In the genomic region with DNA sequence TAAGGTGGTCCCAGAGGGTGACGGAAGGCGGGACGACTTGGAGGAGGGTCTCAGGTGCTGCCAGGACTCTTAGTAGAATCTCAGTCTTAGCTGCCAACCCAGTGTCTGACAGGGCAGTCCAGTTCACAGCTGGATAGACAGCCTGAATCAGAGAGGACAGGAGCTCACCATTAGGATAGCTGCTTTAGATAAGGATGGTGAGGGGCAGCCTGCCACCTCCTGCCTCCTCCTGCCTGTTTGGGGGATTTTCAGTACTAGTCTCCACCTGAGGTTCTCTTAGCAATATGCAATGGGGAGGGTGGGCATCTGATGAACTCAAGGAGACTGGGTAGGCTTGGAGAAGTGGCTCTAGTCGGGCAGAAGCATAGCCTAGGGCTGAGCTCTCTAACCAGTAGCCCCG, we compare ENCODE assay signal across 8 mouse cellular contexts. TPM values are rescaled to one million over a fixed set of nuclear protein-coding genes. Genes with fewer than 3 reads are reported as not detected.
DNase-seq lines count a peak whose midpoint lies in the region; ATAC-seq and TF ChIP-seq lines count a peak whose summit lies in the region.

No protein-coding gene starts in this region.

- TF ChIP-seq CTCF in bone marrow, adult 2 months (IDR thresholded peaks at IDR 0.05; ENCODE audit: control insufficient read depth, insufficient read depth, low read length) = no peak

- WGBS in heart, embryonic 15.5 days = 50% methylated on average over 5 of the region's 5 CpGs
- 53% methylated on average over 5 of the region's 5 CpGs for WGBS in bone marrow, adult 2 months
- WGBS in hindbrain, embryonic 11.5 days = 47% methylated on average over 5 of the region's 5 CpGs
- 44% methylated on average over 5 of the region's 5 CpGs for WGBS in midbrain, embryonic 12.5 days

- H3K27ac ChIP-seq in heart, embryonic 15.5 days = peak overlapping the region; percentile 99
- H3K27ac ChIP-seq in bone marrow, adult 2 months (ENCODE audit: control insufficient read depth, insufficient read depth, low read depth, low read length, poor library complexity) = peak overlapping the region; percentile 89
- H3K27ac ChIP-seq in hindbrain, embryonic 11.5 days (ENCODE audit: low read depth, low read length) = no peak overlapping the region
- H3K27ac ChIP-seq in midbrain, embryonic 12.5 days (replicated peaks) = no peak overlapping the region

- ATAC-seq in heart, embryonic 15.5 days (replicated peaks; ENCODE audit: insufficient number of reproducible peaks, insufficient read depth, low FRiP score, low read depth) = no peak
- peak; percentile 17; the same call in 1 of the 2 replicates for ATAC-seq in hindbrain, embryonic 11.5 days (ENCODE audit: low FRiP score)
- no peak for ATAC-seq in midbrain, embryonic 12.5 days (ENCODE audit: low FRiP score, low read depth)
- no peak for ATAC-seq in inflammation-experienced regulatory T-cells, adult 6 months

- peaks cover 21% of the 10 kb centered on the region; the same call in 1 of the 2 replicates for H3K36me3 ChIP-seq in heart, embryonic 15.5 days
- no peaks in the 10 kb centered on the region for H3K36me3 ChIP-seq in hindbrain, embryonic 11.5 days (ENCODE audit: control insufficient read depth, insufficient read depth, low read length)
- peaks cover 18% of the 10 kb centered on the region; the same call in 1 of the 2 replicates for H3K36me3 ChIP-seq in midbrain, embryonic 12.5 days

- no peaks in the 10 kb centered on the region for H3K27me3 ChIP-seq in heart, embryonic 15.5 days
- H3K27me3 ChIP-seq in hindbrain, embryonic 11.5 days (ENCODE audit: control insufficient read depth, insufficient read depth, low read length) = no peaks in the 10 kb centered on the region
- H3K27me3 ChIP-seq in midbrain, embryonic 12.5 days = peaks cover 13% of the 10 kb centered on the region

- peaks cover 73% of the 10 kb centered on the region for H3K4me1 ChIP-seq in heart, embryonic 15.5 days (replicated peaks)
- no peaks in the 10 kb centered on the region; the same call in 1 of the 2 replicates for H3K4me1 ChIP-seq in bone marrow, adult 2 months (ENCODE audit: control insufficient read depth, insufficient read depth, low read length)
- H3K4me1 ChIP-seq in hindbrain, embryonic 11.5 days (replicated peaks; ENCODE audit: control insufficient read depth, insufficient read depth, low read length) = peaks cover 14% of the 10 kb centered on the region; the same call in 1 of the 2 replicates
- H3K4me1 ChIP-seq in midbrain, embryonic 12.5 days = peaks cover 36% of the 10 kb centered on the region

- TF ChIP-seq POLR2A in bone marrow, adult 2 months (IDR thresholded peaks at IDR 0.05; ENCODE audit: borderline replicate concordance, control insufficient read depth, low read depth, low read length) = no peak

- peak overlapping the region; percentile 75 for H3K4me2 ChIP-seq in heart, embryonic 15.5 days
- H3K4me2 ChIP-seq in hindbrain, embryonic 11.5 days (replicated peaks; ENCODE audit: low read depth, low read length) = peak overlapping the region; percentile 74
- H3K4me2 ChIP-seq in midbrain, embryonic 12.5 days (replicated peaks) = peak overlapping the region; percentile 78

- no peak for DNase-seq in heart, adult 9 months (ENCODE audit: low spot score in 2 of 2)
- DNase-seq in hindbrain, embryonic 11.5 days (ENCODE audit: low spot score) = no peak
- DNase-seq in thymus, postnatal 25 days = no peak
- no peak for DNase-seq in kidney, postnatal 14 days

- peak overlapping the region; percentile 98 for H3K4me3 ChIP-seq in heart, embryonic 15.5 days
- H3K4me3 ChIP-seq in bone marrow, adult 2 months (replicated peaks; ENCODE audit: control insufficient read depth, low read depth, low read length) = peak overlapping the region; percentile 99
- peak overlapping the region; percentile 88 for H3K4me3 ChIP-seq in hindbrain, embryonic 11.5 days (ENCODE audit: low read depth, low read length)
- H3K4me3 ChIP-seq in midbrain, embryonic 12.5 days = peak overlapping the region; percentile 87

- no peaks in the 10 kb centered on the region for H3K9me3 ChIP-seq in heart, embryonic 15.5 days (replicated peaks)
- H3K9me3 ChIP-seq in hindbrain, embryonic 11.5 days (ENCODE audit: control insufficient read depth, low read length) = no peaks in the 10 kb centered on the region
- H3K9me3 ChIP-seq in midbrain, embryonic 12.5 days = no peaks in the 10 kb centered on the region

- H3K9ac ChIP-seq in heart, embryonic 15.5 days = peak overlapping the region; percentile 96
- peak overlapping the region; percentile 97 for H3K9ac ChIP-seq in hindbrain, embryonic 11.5 days (ENCODE audit: low read depth, low read length)
- peak overlapping the region; percentile 93 for H3K9ac ChIP-seq in midbrain, embryonic 12.5 days (replicated peaks)

RNA-seq across cellular contexts. Expression of gene Crat, which starts 0.9 kb away (rescaled TPM):
- polyA plus RNA-seq in heart, embryonic 15.5 days (2015; fragmentation: Nextera tagmentation; extraction: Ambion mirVana) = 108 and 109 TPM in 2 replicates
- polyA plus RNA-seq in bone marrow, adult 2 months (2011; ENCODE audit: insufficient read depth, insufficient read length, low replicate concordance, missing spikeins) = 28.6 and 37.9 TPM in 2 replicates
- polyA plus RNA-seq in hindbrain, embryonic 11.5 days (2014; fragmentation: Nextera tagmentation; extraction: Ambion mirVana) = 21.5 and 27.5 TPM in 2 replicates
- 20.4 and 22.6 TPM in 2 replicates for polyA plus RNA-seq in midbrain, embryonic 12.5 days (2016; fragmentation: Nextera tagmentation; extraction: Ambion mirVana)
- 1 to 10 TPM; 1.8 to 2.6 (median 1.9) TPM for polyA plus RNA-seq in inflammation-experienced regulatory T-cells, adult 6 months (2017; shearing (Covaris generic))

RNA-seq across cellular contexts. Expression of gene Ptpa, which starts 1.2 kb away (rescaled TPM):
- polyA plus RNA-seq in heart, embryonic 15.5 days (2015; fragmentation: Nextera tagmentation; extraction: Ambion mirVana) = 102 and 119 TPM in 2 replicates
- polyA plus RNA-seq in bone marrow, adult 2 months (2011; ENCODE audit: insufficient read depth, insufficient read length, low replicate concordance, missing spikeins) = 199 and 273 TPM in 2 replicates
- 55.4 and 62.8 TPM in 2 replicates for polyA plus RNA-seq in hindbrain, embryonic 11.5 days (2014; fragmentation: Nextera tagmentation; extraction: Ambion mirVana)
- 128 and 129 TPM in 2 replicates for polyA plus RNA-seq in midbrain, embryonic 12.5 days (2016; fragmentation: Nextera tagmentation; extraction: Ambion mirVana)
- 10 to 100 TPM; 36.5 to 78.0 (median 49.8) TPM for polyA plus RNA-seq in inflammation-experienced regulatory T-cells, adult 6 months (2017; shearing (Covaris generic))

RNA-seq across cellular contexts. Expression of gene Dolpp1, which starts 22.6 kb away (rescaled TPM):
- 19.5 and 25.2 TPM in 2 replicates for polyA plus RNA-seq in heart, embryonic 15.5 days (2015; fragmentation: Nextera tagmentation; extraction: Ambion mirVana)
- 30.0 and 40.3 TPM in 2 replicates for polyA plus RNA-seq in bone marrow, adult 2 months (2011; ENCODE audit: insufficient read depth, insufficient read length, low replicate concordance, missing spikeins)
- polyA plus RNA-seq in hindbrain, embryonic 11.5 days (2014; fragmentation: Nextera tagmentation; extraction: Ambion mirVana) = 41.9 and 44.5 TPM in 2 replicates
- 51.2 and 52.3 TPM in 2 replicates for polyA plus RNA-seq in midbrain, embryonic 12.5 days (2016; fragmentation: Nextera tagmentation; extraction: Ambion mirVana)
- 10 to 100 TPM; 17.5 to 21.0 (median 17.7) TPM for polyA plus RNA-seq in inflammation-experienced regulatory T-cells, adult 6 months (2017; shearing (Covaris generic))

RNA-seq across cellular contexts. Expression of gene Miga2, which starts 50.6 kb away (rescaled TPM):
- polyA plus RNA-seq in heart, embryonic 15.5 days (2015; fragmentation: Nextera tagmentation; extraction: Ambion mirVana) = 32.6 and 35.5 TPM in 2 replicates
- 7.8 and 8.5 TPM in 2 replicates for polyA plus RNA-seq in bone marrow, adult 2 months (2011; ENCODE audit: insufficient read depth, insufficient read length, low replicate concordance, missing spikeins)
- polyA plus RNA-seq in hindbrain, embryonic 11.5 days (2014; fragmentation: Nextera tagmentation; extraction: Ambion mirVana) = 13.9 and 18.6 TPM in 2 replicates
- polyA plus RNA-seq in midbrain, embryonic 12.5 days (2016; fragmentation: Nextera tagmentation; extraction: Ambion mirVana) = 28.8 and 30.4 TPM in 2 replicates
- 1 to 10 TPM; 3.2 to 5.4 (median 5.3) TPM for polyA plus RNA-seq in inflammation-experienced regulatory T-cells, adult 6 months (2017; shearing (Covaris generic))

RNA-seq across cellular contexts. Expression of gene Sh3glb2, which starts 55.5 kb away (rescaled TPM):
- 105 and 140 TPM in 2 replicates for polyA plus RNA-seq in heart, embryonic 15.5 days (2015; fragmentation: Nextera tagmentation; extraction: Ambion mirVana)
- 27.2 and 50.0 TPM in 2 replicates for polyA plus RNA-seq in bone marrow, adult 2 months (2011; ENCODE audit: insufficient read depth, insufficient read length, low replicate concordance, missing spikeins)
- 42.6 and 48.5 TPM in 2 replicates for polyA plus RNA-seq in hindbrain, embryonic 11.5 days (2014; fragmentation: Nextera tagmentation; extraction: Ambion mirVana)
- 101 and 102 TPM in 2 replicates for polyA plus RNA-seq in midbrain, embryonic 12.5 days (2016; fragmentation: Nextera tagmentation; extraction: Ambion mirVana)
- polyA plus RNA-seq in inflammation-experienced regulatory T-cells, adult 6 months (2017; shearing (Covaris generic)) = 100 to 1,000 TPM in 1 of 3 experiments, 10 to 100 TPM in 2; 84.8 to 111 (median 97.5) TPM

Comparison
In these comparisons a context has a peak if more than half of its experiments do, and no peak if none do; other contexts are left out.
1. H3K27ac ChIP-seq: peak in heart, embryonic 15.5 days (single experiment) and bone marrow, adult 2 months (single experiment); none in hindbrain, embryonic 11.5 days (single experiment) and midbrain, embryonic 12.5 days (single experiment).
2. Peak in every context shown above with its lines, with median percentiles within 50 percentile points of each other: H3K4me2 ChIP-seq, H3K4me3 ChIP-seq and H3K9ac ChIP-seq.